Mouse (Mus musculus) T-cell, adult 2 months (primary cell): ENCODE measurements at regions not wholly inside any gene's neighbourhood (a gene's known extent, or its start where the extent isn't known, plus 50 kb on each side); places are given as distances from the start of the nearest gene placed in this dataset.

ENCODE experiments used
- DNase-seq: peaks from one replicate; pipeline ENCODE4 v3.0.0; 2022; ENCODE audit warnings: low spot score

DNA sequence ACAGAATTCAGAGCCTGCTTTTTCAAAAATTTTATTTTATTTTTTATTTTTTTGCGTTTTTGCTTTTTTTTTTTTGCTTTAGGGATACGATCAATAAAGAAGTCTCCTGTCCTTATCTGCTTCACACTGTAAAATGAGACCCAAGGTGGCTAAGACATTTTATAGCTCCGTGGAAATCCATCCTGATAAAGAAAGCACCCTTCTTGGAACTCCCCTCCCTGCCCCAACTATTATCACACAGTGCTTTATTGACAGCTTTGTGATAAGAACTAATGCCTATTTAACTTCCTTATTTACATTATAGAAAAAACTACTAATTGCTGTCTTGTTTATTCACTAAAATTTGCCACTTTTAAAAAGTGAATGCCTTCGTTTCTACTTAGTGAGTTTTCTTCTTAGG, 179.0 kb upstream of the Dmrta1 start:
- no peak for DNase-seq

DNA sequence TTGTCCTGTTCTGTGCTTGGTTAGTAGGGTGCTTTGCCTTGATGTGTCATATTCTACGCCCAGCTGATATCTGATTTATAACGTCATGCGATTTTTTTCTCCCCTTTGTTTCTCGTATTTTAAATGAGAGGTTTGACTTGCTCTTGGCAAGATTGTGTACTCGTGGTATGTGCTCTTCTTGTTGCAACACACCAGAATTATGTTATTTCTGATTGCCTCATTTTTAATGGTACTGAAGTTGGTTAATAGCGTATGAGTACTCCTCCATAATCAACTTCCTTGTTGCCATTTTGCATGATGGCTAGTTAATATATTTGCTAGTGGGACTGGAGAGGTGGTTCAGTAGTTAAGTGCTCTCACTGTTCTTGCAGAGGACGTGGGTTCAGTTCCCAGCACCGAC, 180.1 kb upstream of the Cdkn2b start:
- no peak for DNase-seq

DNA sequence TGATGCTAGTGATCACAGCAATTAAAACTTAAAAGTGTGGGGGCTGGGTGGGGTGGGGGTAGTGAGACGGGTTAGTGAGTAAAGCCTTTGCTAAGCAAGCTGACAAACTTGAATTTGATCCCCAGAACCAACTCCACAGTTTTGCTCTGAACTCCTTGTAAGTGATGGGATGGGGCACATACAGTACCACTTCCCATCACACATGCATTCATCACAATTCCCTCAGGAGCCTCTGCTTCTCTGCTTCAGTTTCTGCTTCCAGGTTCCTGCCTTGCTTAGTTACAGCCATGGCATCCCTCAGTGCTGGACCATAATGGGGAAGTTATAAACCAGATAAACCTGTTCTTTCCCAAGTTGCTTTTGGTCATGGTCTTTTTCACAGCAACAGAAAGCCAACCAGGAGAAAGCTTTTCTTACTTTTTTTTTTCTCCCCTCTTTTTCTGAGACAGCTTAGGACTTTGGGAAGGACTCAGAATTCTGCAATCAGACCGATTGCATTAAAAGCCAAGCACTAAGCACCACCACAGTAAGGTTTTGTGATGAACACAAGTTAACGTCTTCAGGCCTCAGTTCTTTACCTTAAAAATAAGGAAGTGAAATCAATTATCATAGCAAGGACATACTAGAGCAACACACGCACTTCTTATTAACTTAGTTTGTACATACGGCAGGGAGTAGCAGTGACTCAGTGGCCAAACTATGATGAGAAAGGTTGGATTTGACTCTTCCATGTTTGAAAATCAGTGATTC, 176.8 kb upstream of the Cdkn2b start:
- no peak for DNase-seq

DNA sequence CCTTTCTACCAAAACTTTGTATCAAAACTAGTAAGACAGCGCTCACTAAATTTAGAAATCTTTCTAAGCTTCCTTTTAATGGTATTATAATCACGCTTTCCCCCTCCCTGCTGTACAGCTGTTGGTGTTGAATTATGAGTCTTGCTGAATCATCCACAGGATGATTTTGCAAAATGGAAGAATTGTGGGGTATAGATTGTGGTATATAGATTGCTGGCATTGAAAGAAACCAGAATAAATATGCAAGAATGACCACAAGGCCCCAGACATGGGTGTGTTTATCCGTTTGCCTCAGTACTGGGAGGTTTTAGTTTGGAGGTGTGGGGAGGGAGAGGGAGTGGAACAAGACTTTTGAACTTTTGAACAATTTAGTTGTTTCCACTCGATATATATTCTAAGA, 176.1 kb upstream of the Cdkn2b start:
- DNase-seq = no peak

DNA sequence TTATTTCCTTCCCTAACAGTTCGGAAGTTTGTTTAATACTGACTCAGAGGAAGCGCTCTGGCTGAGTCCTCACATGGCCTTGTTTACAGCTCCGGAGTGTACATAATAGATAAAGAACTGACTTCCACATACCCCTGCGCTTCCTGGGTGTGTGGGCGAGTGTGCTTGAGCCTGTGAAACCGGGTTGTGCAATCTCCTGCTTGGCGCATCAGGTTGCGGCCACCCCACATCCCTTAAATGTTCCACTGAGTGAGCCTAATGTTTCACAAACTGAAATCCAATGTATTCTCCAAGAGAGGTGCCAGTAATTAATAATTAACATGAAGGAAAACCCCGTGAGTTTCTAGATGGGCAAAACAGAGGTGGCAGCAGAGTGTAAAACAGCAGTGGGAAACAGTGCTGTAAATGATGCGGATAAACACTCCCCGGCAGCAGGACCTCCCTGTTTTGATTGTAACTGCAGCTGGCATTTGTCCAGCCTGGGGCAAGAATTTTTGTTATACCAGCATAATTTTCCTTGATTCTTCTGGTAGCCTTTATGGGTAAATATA, 175.2 kb upstream of the Cdkn2b start:
- DNase-seq = no peak

DNA sequence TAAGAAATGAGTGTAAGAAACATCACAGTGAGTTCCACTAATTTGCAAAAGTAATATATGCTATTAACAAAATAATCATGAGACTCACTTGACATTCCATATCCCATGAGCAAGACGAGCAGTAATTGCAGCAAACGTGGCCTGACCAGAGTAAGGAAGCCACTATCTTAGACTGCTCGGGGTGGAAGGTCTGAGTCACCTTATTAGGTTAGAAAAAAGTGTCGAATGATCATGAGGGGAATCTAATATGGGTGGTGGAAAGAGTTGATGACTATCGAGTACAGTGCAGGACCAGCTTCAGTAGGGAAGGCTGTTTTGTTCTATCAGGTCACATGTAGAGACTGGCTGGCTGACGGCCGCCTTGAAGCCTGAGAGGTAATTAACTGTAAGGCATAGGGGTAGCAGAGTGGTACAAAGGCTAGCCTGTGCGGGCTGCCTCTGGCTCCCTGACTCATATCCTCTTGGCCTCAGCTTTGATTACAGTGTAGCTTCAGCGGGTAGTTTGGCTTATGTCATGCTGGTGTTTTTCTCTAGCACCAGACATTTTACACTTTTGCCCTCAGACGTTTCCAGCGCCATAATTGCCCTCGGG, 167.9 kb upstream of the Cdkn2b start:
- no peak for DNase-seq

DNA sequence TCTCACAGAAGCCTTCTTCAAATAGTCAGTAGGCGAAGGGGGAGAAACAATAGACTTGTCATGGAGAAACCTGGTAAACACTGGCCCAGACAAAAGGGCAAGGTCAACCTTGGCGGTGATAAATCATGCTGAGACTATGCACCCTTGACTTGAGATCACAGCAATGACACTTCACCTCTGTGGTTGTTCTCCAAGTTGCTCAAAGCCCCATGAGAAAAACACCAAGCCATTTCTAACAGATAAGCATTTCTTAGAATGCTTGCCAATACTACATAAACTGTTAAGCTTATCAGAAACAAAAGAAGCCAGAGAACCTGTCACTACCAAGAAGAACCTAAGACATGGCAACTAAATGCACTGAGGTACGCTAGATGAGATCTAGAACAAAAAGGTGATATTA, 165.0 kb upstream of the Cdkn2b start:
- DNase-seq = no peak

DNA sequence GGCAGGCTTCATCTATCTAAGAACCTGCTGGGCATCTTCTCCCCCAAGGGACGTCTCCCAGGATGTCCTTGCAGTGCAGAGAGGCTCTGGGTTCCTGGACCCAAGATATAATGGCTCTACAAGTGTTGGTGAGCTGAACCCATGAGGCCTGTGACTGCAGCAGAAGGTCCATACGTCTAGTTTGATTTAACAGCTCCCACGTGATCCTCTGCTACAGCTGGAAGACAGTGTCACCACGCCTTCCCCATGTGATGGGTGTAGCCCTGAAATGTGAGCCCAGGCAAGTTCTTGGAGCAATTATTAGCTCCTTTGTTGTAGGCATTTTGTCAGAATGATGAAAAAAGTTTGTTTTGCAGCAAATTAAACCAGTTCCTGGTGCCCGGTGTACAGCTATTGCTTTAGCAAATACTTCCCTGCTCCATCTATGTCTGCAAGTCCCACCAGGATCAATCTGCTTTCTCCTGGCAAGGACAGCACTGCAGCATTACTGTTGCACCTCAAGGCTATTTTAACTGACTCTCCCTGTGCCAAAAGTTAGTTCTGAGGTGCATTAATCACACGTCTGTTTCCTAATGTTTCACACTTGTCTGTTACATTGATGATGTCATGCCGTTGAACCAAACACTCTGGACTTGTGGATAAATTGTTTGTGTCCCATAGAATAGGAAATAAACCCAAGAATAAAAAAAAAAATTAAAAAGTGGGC, 164.2 kb upstream of the Cdkn2b start:
- DNase-seq = no peak

DNA sequence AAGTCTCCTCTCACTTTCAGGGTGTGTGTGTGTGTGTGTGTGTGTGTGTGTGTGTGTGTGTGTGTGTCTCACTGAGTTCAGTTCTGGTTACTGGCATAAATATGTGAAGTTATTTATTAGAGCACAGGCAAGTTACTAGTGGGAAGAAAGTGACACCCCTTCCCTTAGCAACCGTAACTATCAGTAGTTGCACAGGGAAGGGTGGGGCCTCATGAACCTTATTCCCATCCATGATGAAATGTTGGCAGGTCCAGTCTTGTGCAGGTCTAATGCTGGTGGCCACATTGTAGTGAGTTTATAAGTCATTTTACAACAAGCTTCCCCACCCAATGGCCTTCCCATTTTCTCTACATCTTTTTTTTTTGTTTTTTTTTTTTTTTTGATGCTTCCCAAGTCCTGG, 160.6 kb upstream of the Cdkn2b start:
- DNase-seq = no peak

DNA sequence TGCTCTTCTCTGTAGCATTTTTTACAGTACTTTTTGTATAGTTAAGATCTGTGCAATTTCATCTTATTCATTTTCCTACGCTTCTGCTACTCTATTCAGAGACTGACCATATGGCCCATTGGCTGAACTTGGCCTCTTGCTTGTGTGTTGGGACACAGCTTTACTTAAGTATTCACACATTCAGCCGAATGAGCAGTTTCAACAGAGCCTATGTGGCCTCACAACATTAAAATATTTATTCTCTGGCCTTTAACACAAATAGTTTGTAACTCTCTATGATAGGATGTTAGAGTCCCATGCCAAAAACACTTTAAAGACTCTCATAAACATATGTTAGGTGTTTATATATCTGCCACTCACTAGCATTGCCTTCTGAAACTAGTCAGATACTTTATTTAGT, 159.9 kb upstream of the Cdkn2b start:
- no peak for DNase-seq

DNA sequence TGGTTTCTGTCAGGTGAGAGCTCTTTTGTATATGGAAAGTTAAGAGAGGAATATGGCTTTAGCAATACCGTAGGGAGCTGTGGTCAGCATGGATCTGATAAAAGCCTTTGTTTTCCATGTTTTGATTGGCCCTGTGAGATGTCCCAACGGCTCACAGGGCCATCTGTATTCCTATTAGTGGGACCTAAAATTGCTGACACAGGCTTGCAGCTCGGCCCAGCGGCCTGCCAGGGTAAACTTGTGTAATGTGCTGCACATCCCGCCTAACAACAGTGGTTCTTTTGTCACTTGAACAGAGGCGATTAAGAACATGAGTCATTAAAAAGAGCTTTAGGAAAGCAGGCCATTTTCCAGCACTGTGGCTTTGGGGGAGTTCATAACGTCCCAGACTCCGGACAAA, 159.0 kb upstream of the Cdkn2b start:
- no peak for DNase-seq

DNA sequence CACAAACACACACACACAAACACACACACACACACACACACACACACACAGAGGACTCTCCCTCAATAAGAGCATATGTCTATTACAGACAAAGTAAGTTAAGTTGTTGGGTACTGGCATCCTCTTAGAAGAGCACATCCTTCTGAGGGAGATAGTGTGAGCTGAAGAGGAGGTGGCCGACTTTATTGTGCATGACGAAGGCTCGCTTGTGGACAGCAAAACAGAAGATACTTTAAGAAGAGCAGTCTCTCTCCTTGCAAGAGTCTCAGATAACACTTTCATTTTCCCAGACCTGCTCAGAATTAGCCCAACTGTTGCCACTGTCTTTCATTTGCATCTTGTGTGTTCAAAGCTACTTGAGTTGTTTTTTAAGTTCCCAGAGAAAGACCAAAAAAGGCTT, 158.6 kb upstream of the Cdkn2b start:
- no peak for DNase-seq

DNA sequence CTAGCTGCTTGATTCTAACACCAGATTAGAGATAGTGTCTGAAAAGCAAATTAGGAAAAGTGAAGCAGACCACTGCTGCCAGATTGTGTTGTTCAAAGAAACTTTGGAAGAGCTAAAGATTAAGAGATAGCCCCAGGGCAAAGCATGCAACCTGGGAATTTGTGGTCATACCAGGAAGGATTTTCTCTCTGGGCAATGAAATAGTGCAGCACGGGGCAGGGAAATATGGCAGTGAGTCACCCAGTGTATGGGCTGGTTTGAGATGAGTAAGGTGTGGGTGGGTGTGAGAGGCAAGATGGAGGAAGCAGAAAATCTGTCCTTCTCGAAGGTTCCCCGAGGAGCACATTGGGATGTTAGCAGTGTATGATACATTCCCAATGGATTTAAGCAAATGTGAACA, 155.9 kb upstream of the Cdkn2b start:
- DNase-seq = no peak

DNA sequence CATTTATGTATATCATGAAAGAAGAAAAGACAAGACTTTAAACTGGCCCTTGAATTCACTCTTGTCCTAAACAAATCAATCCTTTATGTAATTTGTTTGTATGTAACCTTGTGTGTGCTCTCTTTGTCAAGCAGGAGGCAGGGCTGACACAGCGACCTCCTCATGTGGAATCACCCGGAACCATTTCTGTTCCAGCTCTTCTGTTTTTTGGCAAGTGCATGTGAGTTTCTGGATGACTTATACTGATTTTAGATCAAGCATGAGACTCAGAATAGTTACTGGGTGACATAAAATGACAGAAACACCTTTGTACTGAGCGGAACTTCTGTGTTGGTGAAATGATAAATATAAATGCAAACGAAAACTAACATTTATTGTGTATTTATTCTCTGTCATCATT, 152.3 kb upstream of the Cdkn2b start:
- DNase-seq = no peak

DNA sequence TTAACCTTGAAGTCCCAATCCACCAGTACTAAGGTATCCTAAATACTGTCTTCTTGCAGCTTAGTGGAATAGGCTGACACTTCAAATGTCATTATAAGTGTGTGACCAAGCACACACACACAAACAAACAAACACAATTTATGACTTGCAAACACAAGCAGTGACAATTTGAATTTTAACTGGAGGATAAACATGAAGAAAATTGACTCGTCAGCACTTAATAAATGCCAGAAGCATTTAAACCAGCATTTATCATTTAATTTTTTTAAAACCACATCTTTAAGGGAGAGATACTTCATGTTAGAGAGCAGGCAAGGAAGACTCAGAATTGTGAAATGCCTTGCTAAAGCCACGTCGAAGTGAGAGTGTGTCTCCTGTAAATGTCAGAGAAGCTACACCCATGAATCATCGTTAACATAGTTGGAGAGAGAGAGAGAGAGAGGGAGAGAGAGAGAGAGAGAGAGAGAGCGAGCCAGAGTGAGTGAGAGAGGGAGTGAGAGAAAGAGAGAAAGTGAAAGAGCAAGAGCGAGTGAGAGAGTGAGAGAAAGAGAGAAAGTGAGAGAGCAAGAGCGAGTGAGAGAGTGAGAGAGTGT, 149.4 kb upstream of the Cdkn2b start:
- DNase-seq = no peak

DNA sequence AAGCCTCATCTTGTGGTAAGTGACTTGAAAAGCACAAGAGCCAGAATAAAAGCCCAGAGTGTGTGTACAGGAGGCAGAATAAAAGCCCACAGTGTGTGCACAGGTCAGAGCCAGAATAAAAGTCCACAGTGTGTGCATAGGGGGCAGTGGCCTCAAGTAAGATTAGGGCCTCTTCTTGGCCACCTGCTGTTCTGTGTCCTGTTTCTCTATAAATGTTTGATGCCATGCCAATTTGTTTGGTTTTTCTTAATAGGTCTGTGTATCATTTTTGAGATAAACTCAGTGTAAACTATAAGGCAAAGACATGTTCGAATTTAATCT, 148.5 kb upstream of the Cdkn2b start:
- no peak for DNase-seq

DNA sequence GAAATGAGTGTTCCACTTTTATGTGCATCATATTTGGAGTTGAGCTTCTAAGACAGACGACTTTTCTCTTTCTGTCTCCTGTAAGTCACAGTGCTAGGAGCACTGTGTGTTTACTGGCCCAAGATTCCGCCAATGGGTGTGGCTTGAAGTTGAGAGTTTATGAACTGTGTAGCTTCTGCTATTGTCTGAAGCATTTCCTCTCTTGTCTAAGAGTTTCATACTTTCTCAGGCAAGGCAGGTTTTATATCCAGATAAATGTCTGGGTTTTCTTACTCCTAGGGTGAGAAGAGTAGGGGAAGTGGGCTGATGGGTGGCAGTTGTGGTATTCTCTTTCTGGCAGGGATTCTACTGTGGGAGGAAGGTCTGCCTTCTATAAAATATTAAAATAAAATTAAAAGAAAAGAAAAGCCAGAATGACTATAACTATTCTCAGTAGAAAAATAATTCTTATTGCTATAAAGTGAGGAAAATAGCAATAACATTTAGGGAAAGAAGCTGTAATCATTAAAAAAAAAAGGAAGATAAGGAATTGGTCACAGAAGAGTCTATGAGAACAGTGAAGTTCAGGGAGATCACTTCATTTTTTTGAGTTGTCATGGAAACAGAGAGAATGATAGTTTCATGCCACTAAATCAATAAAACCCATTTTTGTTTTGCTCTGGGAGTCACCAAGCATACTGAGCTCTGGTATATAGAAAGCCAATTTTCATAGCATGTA, 147.9 kb upstream of the Cdkn2b start:
- DNase-seq = no peak

DNA sequence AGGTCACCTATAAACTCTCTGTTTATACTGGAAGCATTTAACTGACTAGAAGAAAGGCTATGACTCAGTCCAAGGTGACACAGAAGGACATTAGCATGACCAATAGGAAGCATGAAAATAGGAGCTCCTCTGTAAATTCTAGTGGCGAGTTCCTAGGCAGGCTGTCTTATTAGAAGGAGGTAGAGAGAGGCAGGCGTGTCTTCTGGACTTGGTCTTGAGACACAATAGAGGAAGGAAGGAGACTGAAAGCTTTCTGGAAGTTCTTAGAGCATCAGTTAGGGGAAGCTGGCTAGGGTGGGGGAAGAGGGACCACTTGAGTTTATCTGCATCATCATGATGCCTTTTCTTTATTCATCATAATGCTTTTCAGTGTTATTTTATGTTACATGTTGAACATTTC, 147.0 kb upstream of the Cdkn2b start:
- DNase-seq = no peak

DNA sequence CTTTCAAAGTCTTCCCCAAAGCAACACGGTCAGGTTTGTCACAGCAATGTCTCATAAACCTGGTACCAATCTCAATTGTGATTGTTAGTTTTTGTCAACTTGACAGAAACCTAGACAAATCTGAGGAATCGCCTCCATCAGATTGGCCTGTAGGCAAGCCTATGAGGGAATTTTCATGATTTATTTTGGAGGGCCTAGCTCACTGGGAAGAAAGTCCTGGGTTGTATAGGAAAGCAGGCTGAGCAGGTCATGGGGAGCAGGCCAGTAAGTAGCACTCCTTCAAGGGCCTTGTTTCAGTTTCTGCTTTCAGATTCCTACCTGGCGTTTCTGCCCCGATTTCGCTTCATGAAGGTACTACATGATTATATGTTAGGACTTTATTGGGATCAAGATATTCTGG, 144.1 kb upstream of the Cdkn2b start:
- no peak for DNase-seq

DNA sequence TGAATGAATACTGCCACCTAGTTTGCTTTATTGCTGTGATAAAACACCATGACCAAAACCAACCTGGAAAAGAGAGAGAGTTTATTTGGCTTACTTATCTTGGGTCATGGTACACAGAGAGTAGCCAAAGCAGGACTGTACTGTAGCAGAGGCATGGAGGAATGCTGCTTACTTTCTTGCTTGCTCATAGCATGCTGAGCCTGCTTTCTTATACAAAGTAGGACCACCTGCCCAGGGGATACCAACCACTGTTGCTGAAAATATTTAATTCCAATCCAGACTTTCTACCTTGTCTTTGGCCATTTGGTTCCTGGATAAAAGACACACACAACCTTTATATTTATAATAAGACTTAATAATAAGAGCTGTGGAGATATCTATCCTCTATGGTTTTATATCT, 142.2 kb upstream of the Cdkn2b start:
- no peak for DNase-seq

DNA sequence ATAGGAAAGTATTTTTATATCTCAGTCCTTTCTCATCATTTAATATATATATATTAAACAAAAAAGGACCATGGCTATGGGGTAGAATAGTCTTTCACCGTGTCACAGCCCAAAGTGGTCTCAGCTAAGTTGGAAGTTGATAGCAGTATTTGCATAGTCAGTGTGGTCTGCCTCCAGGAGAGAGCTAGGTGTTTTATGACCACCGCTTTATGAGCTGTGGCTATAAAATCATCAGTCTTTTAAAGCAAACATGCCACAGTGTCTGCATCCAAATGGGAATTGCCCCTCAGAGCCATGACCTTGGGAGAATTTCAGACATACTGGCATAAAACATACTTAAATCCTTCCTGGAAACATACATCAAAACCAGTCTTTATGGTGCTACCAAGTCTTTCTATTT, 140.9 kb upstream of the Cdkn2b start:
- no peak for DNase-seq

DNA sequence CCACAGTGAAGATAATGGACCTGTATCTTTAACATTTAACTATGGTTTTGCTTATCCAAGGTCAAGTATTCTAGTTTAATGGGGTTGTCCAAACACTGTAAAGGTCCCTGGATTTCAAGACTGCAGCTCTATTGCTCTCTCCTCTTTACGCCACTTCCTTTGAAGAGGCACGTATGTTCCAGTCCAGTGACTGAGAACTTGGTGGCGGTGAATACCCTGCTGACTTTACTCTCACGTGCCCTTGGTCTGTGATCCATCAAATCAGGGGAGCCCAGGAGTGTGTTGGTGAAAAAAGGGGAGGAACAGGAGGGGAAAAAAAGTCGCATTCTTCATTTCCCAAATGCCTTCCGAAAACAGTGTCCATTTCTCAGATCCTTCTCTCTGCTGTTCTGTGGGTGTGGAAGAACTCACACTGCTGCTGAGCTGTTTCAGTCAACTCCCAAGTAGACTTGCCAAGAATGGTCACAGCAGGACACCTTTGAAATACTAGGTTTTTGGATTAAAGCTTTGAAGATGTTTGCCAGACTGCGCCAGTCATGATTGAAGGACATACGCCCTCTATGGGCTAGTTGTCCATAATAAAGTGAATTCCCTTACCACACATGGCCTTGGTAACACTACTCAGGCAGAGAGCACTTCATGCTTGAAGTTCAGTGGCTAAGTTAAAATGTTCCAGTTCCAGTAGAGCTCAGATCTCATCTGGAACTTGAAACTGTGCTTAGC, 136.1 kb upstream of the Cdkn2b start:
- DNase-seq = no peak
